Mouse (Mus musculus): ENCODE measurements at regions not wholly inside any gene's neighbourhood (a gene's known extent, or its start where the extent isn't known, plus 50 kb on each side); places are given as distances from the start of the nearest gene placed in this dataset.

DNA sequence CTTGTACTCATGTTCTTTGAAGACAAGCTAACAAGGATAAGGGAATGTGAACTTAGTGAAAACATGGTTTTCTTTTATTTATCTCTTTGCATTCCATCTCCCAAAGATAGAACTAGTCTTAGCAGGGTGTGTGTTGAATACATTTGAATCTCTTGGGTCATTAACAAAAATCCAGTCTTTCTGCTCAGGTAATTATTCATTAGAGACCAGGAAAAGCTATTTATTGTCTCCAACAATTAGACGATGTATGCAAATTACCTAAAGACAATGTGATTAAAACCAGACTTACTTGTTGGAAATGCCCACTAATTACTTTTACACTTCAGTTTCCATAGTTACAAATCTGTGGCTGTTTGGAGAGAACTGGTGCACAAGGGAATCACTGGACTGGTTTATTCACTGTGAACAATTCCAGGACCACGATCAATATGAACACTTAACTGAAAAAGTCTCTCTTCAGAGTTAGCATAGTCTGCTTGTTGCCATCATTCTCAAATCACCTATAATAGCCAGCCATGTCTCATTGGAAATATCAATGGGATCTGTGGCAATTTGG, 584.4 kb downstream of the Mettl4 start:
- H3K36me3 ChIP-seq = no peaks in the 10 kb centered on the region
- no peak for DNase-seq (ENCODE audit: low spot score)
- 81% methylated on average over 2 of the region's 2 CpGs for WGBS
- no peak overlapping the region for H3K4me3 ChIP-seq
- H3K4me1 ChIP-seq = no peaks in the 10 kb centered on the region
- H3K27ac ChIP-seq = no peak overlapping the region
- no peaks in the 10 kb centered on the region for H3K9me3 ChIP-seq (replicated peaks)
- H3K27me3 ChIP-seq (ENCODE audit: low read depth, poor library complexity, severe bottlenecking) = no peaks in the 10 kb centered on the region

DNA sequence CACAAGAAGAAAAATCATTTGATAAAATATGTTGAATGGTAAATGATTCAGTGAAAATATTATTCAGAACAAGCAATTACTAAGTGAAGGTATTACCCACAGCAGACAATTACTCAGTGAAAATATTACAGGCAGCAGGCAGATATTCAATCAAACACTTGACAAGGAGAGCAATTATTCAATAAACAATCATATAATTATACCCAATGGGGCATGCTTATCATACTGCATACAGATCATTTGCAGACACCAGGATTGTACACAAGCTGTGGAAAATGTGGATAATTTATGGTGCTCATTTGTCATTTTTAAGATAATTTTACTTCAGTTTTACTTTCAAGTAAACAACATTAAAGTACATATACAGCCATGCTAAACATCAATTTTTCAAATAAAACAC, 605.5 kb downstream of the Mettl4 start:
- H3K36me3 ChIP-seq = no peaks in the 10 kb centered on the region
- DNase-seq (ENCODE audit: low spot score) = no peak
- no peaks in the 10 kb centered on the region for H3K4me1 ChIP-seq
- no peak overlapping the region for H3K4me3 ChIP-seq
- H3K27me3 ChIP-seq (ENCODE audit: low read depth, poor library complexity, severe bottlenecking) = no peaks in the 10 kb centered on the region
- no peaks in the 10 kb centered on the region for H3K9me3 ChIP-seq (replicated peaks)
- H3K27ac ChIP-seq = no peak overlapping the region

DNA sequence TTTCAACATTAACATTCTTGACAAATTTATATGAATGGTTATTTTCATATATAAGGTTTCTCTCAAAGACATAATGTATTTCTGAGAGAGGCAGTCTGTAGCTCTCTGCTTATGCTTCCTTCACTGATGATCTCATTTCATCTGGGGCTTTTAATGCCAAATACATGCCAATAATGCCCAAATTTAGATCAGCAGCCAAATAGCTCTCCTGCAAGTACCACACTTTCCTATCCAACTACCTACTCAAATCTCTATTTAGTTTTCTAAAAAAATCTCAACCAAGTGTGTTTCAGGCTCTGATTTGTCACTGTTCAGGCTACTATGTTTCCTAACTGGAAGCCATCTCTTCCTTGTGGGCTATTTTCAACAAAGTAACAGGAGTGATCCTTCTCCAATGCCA, 616.6 kb downstream of the Mettl4 start:
- Histone ChIP-seq H3K36me3 (no peaks in the 10 kb centered on the region), H3K4me1 (no peaks in the 10 kb centered on the region), H3K4me3 (no peak overlapping the region), H3K27me3 (ENCODE audit: low read depth, poor library complexity, severe bottlenecking) (no peaks in the 10 kb centered on the region), H3K9me3 (replicated peaks) (no peaks in the 10 kb centered on the region), H3K27ac (no peak overlapping the region)
- DNase-seq (ENCODE audit: low spot score) = no peak

DNA sequence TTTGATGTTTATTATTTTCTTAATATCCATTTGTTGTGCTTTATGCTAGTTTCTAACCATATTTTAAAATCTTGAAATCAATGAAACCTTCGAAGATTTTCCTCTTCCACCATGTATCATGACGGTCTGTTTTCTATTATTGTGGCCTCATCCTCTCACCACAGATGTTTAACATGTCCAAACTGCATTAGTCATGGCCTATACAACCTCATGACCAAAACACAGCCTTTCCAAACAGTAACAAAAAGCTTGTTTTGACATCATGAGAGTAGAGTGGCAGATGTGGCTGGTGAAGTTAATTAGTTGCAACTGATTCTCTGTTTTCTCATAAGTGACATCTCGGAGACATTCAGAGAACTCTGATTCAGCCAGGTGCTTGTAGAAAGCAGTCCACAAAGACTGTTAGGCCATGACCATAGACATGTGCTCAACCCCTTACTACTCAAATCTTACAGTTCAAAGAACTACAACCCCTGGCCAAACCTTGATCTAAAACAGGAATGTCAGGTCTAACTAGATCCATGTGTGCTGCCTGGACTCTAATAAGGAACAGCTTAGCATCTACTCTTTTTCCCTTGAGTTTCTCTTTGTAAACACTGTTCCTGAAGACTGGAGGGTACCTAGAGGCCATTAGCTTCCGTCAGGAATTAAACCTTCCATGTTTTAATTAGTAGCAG, 655.7 kb downstream of the Mettl4 start:
- no peaks in the 10 kb centered on the region for H3K36me3 ChIP-seq
- 33% methylated on average over 4 of the region's 4 CpGs for WGBS
- peak; percentile 53 for DNase-seq (ENCODE audit: low spot score)
- no peaks in the 10 kb centered on the region for H3K27me3 ChIP-seq (ENCODE audit: low read depth, poor library complexity, severe bottlenecking)
- peaks cover 16% of the 10 kb centered on the region for H3K4me1 ChIP-seq
- H3K4me3 ChIP-seq = no peak overlapping the region
- peak overlapping the region; percentile 53; the same call in 1 of the 2 replicates for H3K27ac ChIP-seq
- no peaks in the 10 kb centered on the region for H3K9me3 ChIP-seq (replicated peaks)

DNA sequence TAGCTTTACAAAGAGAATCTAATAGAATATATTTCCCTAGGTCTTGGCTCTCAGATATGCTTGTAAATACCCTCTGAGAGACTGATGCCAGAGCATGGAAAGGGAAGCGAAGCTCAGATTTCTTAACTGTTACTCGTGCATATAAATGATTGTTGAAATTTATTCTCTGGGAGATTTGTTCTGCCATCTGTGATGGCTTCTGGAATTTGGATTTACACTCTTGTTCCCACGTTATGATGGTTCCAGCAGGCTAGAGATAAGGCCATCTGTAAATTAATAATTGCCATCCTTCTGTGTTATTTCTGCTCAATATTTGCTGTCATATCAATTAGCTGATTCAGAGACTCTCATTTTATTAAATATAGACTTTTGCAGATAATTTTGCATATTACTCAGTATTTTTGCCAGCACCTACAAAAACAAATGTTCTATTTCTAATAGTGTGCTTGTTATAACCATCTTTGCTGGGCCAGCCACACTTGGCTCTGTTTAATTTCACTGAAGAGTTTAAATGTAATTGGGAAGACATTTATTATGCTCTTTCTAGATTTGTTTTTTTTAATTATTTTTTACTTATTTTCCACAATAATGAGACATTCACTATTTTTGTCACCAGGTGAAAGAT, 695.3 kb downstream of the Mettl4 start:
- Histone ChIP-seq H3K27me3 (ENCODE audit: low read depth, poor library complexity, severe bottlenecking) (no peaks in the 10 kb centered on the region), H3K4me1 (no peaks in the 10 kb centered on the region), H3K4me3 (no peak overlapping the region), H3K36me3 (no peaks in the 10 kb centered on the region), H3K9me3 (replicated peaks) (no peaks in the 10 kb centered on the region), H3K27ac (no peak overlapping the region)
- WGBS = 78% methylated on average over 3 of the region's 3 CpGs
- DNase-seq (ENCODE audit: low spot score) = no peak

DNA sequence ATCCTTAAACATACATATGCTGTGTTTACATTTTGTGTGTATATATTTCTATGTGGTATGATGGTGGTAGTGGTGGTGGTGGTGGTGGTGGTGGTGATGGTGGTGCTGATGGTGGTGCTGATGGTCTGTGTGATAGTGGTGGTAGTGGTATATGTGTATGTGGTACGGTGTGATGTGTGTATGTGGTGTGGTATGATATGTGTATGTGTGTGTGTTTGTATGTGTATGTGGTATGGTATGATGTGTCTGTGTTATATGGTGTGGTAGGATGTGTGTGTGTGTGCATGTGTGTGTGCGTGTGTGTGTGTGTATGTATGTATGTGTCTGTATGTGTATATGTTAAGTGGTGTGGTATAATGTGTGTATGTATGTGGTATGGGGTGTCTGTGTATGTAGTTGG, 701.3 kb downstream of the Mettl4 start:
- WGBS = 95% methylated on average over 2 of the region's 2 CpGs

DNA sequence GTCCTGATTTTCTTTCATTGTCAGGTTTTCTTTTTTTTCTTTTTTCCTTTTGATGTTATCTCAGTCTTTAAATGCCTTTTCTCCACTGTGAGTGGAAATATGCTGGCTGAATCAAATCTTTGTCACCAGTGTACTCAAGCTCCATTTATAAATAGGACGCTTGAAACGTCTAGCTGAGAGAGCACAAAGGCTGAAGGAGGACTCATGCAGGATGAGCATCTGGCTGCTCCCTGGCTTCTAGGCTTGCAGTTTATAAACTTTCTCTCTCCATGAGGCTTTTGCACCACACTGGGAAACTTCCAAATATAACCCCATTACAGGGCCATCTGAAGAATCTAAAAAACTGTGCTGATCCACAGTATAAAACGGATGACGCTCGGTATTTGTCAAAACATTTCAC, 711.6 kb downstream of the Mettl4 start:
- H3K27me3 ChIP-seq (ENCODE audit: low read depth, poor library complexity, severe bottlenecking) = no peaks in the 10 kb centered on the region
- H3K36me3 ChIP-seq = no peaks in the 10 kb centered on the region
- no peak overlapping the region for H3K27ac ChIP-seq
- no peak overlapping the region for H3K4me3 ChIP-seq
- H3K4me1 ChIP-seq = no peaks in the 10 kb centered on the region
- no peak for DNase-seq (ENCODE audit: low spot score)
- H3K9me3 ChIP-seq (replicated peaks) = no peaks in the 10 kb centered on the region
- WGBS = 90% methylated on average over 5 of the region's 5 CpGs

More for the DNA sequence above, 701.3 kb downstream of the Mettl4 start:
- Histone ChIP-seq H3K27me3 (ENCODE audit: low read depth, poor library complexity, severe bottlenecking) (no peaks in the 10 kb centered on the region), H3K27ac (no peak overlapping the region), H3K36me3 (no peaks in the 10 kb centered on the region), H3K4me3 (no peak overlapping the region), H3K9me3 (replicated peaks) (no peaks in the 10 kb centered on the region), H3K4me1 (no peaks in the 10 kb centered on the region)
- no peak for DNase-seq (ENCODE audit: low spot score)

DNA sequence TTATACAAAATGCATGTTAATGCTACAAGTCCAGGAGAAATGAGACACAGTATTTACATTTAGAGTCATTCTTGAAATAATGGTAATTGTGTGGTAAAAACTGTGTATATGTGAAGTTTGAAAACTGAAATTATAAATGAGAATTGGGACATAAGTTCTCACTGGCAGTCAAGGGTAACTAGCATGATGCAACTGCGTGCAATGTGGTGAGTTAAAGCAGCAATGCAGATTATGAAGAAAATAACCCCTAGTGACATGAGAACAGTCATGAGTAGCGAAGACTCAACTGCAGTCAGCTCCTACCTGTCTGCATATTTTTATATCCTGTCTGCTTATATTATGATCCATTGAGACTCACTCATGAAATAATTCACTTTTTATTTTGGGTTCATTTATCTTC, 737.4 kb downstream of the Mettl4 start:
- H3K9me3 ChIP-seq (replicated peaks) = no peaks in the 10 kb centered on the region
- DNase-seq (ENCODE audit: low spot score) = no peak
- no peak overlapping the region for H3K4me3 ChIP-seq
- no peaks in the 10 kb centered on the region for H3K4me1 ChIP-seq
- 91% methylated on average over 2 of the region's 2 CpGs for WGBS
- H3K27me3 ChIP-seq (ENCODE audit: low read depth, poor library complexity, severe bottlenecking) = no peaks in the 10 kb centered on the region
- no peaks in the 10 kb centered on the region for H3K36me3 ChIP-seq
- no peak overlapping the region for H3K27ac ChIP-seq

DNA sequence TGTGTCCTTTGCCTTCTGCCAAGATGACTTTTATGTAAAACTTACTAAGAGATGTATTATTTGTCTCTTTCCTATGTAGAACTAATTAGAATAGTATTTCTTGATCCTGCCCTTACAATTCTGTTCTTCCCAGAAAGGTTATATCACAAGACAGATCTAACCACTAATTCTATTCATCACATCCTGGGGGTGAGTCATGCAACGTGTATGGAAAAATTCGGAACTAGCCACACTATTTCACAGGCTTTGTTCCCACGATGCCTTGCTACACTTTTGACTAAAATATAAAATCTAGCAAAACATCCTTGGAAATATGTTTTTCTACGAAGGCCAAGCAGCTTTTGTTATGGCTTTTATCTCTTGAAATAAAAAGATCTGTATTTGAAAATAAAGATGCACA, 747.7 kb downstream of the Mettl4 start:
- Histone ChIP-seq H3K27ac (no peak overlapping the region), H3K4me3 (no peak overlapping the region), H3K27me3 (ENCODE audit: low read depth, poor library complexity, severe bottlenecking) (no peaks in the 10 kb centered on the region), H3K36me3 (no peaks in the 10 kb centered on the region), H3K9me3 (replicated peaks) (no peaks in the 10 kb centered on the region), H3K4me1 (no peaks in the 10 kb centered on the region)
- DNase-seq (ENCODE audit: low spot score) = no peak
- WGBS = 89% methylated on average over 4 of the region's 4 CpGs

DNA sequence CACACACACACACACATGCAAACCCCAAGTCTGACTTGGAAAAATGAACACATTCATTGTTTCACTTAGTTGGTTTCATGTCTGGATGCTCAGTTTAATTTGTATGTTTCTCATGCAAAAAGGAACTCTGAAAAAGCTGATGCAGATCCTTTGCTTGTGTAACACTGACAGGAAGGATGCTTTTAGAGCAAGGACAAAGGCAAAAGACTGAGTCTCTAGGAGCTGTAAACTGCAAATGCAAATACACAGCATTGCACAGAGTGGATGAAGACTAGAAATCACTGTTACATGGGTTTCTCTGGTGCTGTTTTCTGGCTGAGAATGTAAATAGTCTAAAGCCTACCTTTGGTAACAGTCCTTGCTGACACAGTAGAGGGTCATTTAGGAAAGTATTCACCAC, 748.3 kb downstream of the Mettl4 start:
- Histone ChIP-seq H3K27me3 (ENCODE audit: low read depth, poor library complexity, severe bottlenecking) (no peaks in the 10 kb centered on the region), H3K9me3 (replicated peaks) (no peaks in the 10 kb centered on the region), H3K4me3 (no peak overlapping the region), H3K27ac (no peak overlapping the region), H3K36me3 (no peaks in the 10 kb centered on the region), H3K4me1 (no peaks in the 10 kb centered on the region)
- DNase-seq (ENCODE audit: low spot score) = no peak

DNA sequence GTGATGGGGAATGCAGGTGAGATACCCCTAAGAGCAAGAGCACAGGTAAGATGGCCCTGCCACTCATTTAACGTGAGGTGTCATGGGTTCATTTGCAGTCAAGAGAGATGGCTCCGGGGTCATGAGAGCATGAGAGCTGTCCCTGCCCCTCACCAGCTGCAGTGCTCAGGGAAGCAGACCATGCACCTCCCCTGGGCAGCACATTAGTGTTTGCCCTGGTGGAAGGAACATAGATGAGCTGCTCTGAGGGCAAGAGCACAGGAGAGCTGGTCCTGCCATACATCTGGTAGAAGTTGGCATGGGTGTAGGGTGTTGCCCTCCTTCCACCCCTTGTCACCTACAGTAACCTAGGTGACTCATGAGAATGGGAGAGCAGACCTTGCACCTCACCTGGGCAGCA, 762.9 kb downstream of the Mettl4 start:
- no peaks in the 10 kb centered on the region for H3K27me3 ChIP-seq (ENCODE audit: low read depth, poor library complexity, severe bottlenecking)

More for the DNA sequence above, 762.9 kb downstream of the Mettl4 start:
- Histone ChIP-seq H3K4me3 (no peak overlapping the region), H3K9me3 (replicated peaks) (no peaks in the 10 kb centered on the region), H3K27ac (no peak overlapping the region), H3K36me3 (no peaks in the 10 kb centered on the region), H3K4me1 (no peaks in the 10 kb centered on the region)
- DNase-seq (ENCODE audit: low spot score) = no peak
- 86% methylated on average over 2 of the region's 2 CpGs for WGBS
